Mouse (Mus musculus): ENCODE data around the gene Inafm2.

Inafm2 gene

GRCm38 (mm10) chr2:118725511-118725910 lies 20.0 kb upstream of the Inafm2 start:
- DNase-seq (ENCODE audit: low spot score in 2 of 2), result no peak

GRCm38 (mm10) chr2:118726873-118727272 lies 18.7 kb upstream of the Inafm2 start:
- no peak for DNase-seq (ENCODE audit: low spot score in 2 of 2)

GRCm38 (mm10) chr2:118727911-118728310 lies 17.6 kb upstream of the Inafm2 start:
- DNase-seq (ENCODE audit: low spot score in 2 of 2), result no peak

- no peak for DNase-seq (ENCODE audit: low spot score in 2 of 2)
Observed at GRCm38 (mm10) chr2:118728337-118728736, 17.2 kb upstream of the Inafm2 start, which contains the start of gene Plcb2. Gene Plcb2 (minus strand): TSS chr2:118728438.

GRCm38 (mm10) chr2:118729194-118729593 lies 16.4 kb upstream of the Inafm2 start:
- no peak for DNase-seq (ENCODE audit: low spot score in 2 of 2)

GRCm38 (mm10) chr2:118729816-118730621 lies 15.5 kb upstream of the Inafm2 start:
- DNase-seq (ENCODE audit: low spot score in 2 of 2), result no peak

- peak; percentile 59 to 62 for DNase-seq (ENCODE audit: low spot score in 2 of 2)
Observed at GRCm38 (mm10) chr2:118730622-118730915, 15.0 kb upstream of the Inafm2 start.

GRCm38 (mm10) chr2:118731981-118732380 lies 13.6 kb upstream of the Inafm2 start:
- DNase-seq (ENCODE audit: low spot score in 2 of 2), result no peak

GRCm38 (mm10) chr2:118733341-118733740 lies 12.2 kb upstream of the Inafm2 start:
- no peak for DNase-seq (ENCODE audit: low spot score in 2 of 2)

- no peak for DNase-seq (ENCODE audit: low spot score in 2 of 2)
Observed at GRCm38 (mm10) chr2:118740341-118740740, 5.2 kb upstream of the Inafm2 start.

- DNase-seq (ENCODE audit: low spot score in 2 of 2), result peak in 1 of 2 experiments; percentile 57
Observed at GRCm38 (mm10) chr2:118741183-118741582, 4.4 kb upstream of the Inafm2 start.

GRCm38 (mm10) chr2:118743261-118743943 lies 2.2 kb upstream of the Inafm2 start:
- DNase-seq (ENCODE audit: low spot score in 2 of 2), result no peak

- no peak for DNase-seq (ENCODE audit: low spot score in 2 of 2)
Observed at GRCm38 (mm10) chr2:118744621-118745020, 937 bp upstream of the Inafm2 start.

- DNase-seq (ENCODE audit: low spot score in 2 of 2), result no peak
Observed at GRCm38 (mm10) chr2:118745915-118746901, 650 bp downstream of the Inafm2 start.

GRCm38 (mm10) chr2:118747301-118747960 lies 1.9 kb downstream of the Inafm2 start:
- no peak for DNase-seq (ENCODE audit: low spot score in 2 of 2)

GRCm38 (mm10) chr2:118749341-118749884 lies 3.9 kb downstream of the Inafm2 start:
- DNase-seq (ENCODE audit: low spot score in 2 of 2), result no peak

- no peak for DNase-seq (ENCODE audit: low spot score in 2 of 2)
Observed at GRCm38 (mm10) chr2:118750476-118750875, 4.9 kb downstream of the Inafm2 start.

- DNase-seq (ENCODE audit: low spot score in 2 of 2), result no peak
Observed at GRCm38 (mm10) chr2:118751896-118752791, 6.6 kb downstream of the Inafm2 start.

- no peak for DNase-seq (ENCODE audit: low spot score in 2 of 2)
Observed at GRCm38 (mm10) chr2:118752792-118753108, 7.2 kb downstream of the Inafm2 start.

- DNase-seq (ENCODE audit: low spot score in 2 of 2), result no peak
Observed at GRCm38 (mm10) chr2:118754143-118754542, 8.6 kb downstream of the Inafm2 start.
